Mouse (Mus musculus) left cerebral cortex, adult 11 months (tissue): ENCODE results near the gene Bcl11b.
A peak's percentile ranks its signal among the peaks of the same experiment; 100 is the strongest.

Source experiments
- DNase-seq: peaks from one replicate; pipeline ENCODE4 v3.0.0; 2022; ENCODE audit warnings: low spot score

Gene Bcl11b

GRCm38 (mm10) chr12:108003483-108003882 lies at the start of gene Bcl11b:
Gene Bcl11b (minus strand): TSS chr12:108003602.
- no peak for DNase-seq

- no peak for DNase-seq
Observed at GRCm38 (mm10) chr12:108050996-108051395, 47.6 kb upstream of the Bcl11b start.

GRCm38 (mm10) chr12:108049625-108050024 lies 46.2 kb upstream of the Bcl11b start:
- DNase-seq: no peak

GRCm38 (mm10) chr12:108042239-108042571 lies 38.8 kb upstream of the Bcl11b start:
- DNase-seq: no peak

- peak; percentile 53 for DNase-seq
Observed at GRCm38 (mm10) chr12:108041571-108042238, 38.3 kb upstream of the Bcl11b start.

GRCm38 (mm10) chr12:108037446-108037845 lies 34.0 kb upstream of the Bcl11b start:
- DNase-seq: no peak

- DNase-seq: no peak
Observed at GRCm38 (mm10) chr12:108035412-108036078, 32.1 kb upstream of the Bcl11b start.

GRCm38 (mm10) chr12:108022835-108023615 lies 19.6 kb upstream of the Bcl11b start:
- DNase-seq: no peak

- no peak for DNase-seq
Observed at GRCm38 (mm10) chr12:108012003-108012402, 8.6 kb upstream of the Bcl11b start.

GRCm38 (mm10) chr12:108010346-108010745 lies 6.9 kb upstream of the Bcl11b start:
- no peak for DNase-seq

GRCm38 (mm10) chr12:108009156-108009555 lies 5.8 kb upstream of the Bcl11b start:
- no peak for DNase-seq

- no peak for DNase-seq
Observed at GRCm38 (mm10) chr12:108005816-108006626, 2.6 kb upstream of the Bcl11b start.

GRCm38 (mm10) chr12:108005488-108005800 lies 2.0 kb upstream of the Bcl11b start:
- DNase-seq: no peak

- no peak for DNase-seq
Observed at GRCm38 (mm10) chr12:108004701-108005487, 1.5 kb upstream of the Bcl11b start.

- DNase-seq: peak; percentile 77
Observed at GRCm38 (mm10) chr12:108003928-108004327, 526 bp upstream of the Bcl11b start.

GRCm38 (mm10) chr12:108002436-108003189 lies 789 bp downstream of the Bcl11b start:
- DNase-seq: no peak

GRCm38 (mm10) chr12:108001652-108002340 lies 1.6 kb downstream of the Bcl11b start:
- DNase-seq: no peak

- DNase-seq: no peak
Observed at GRCm38 (mm10) chr12:108000715-108001080, 2.7 kb downstream of the Bcl11b start.

- DNase-seq: no peak
Observed at GRCm38 (mm10) chr12:107999751-108000714, 3.4 kb downstream of the Bcl11b start.
